Mouse (Mus musculus) liver, embryonic 14.5 days (tissue): ENCODE results near the gene Gm10277. TPM values are rescaled to one million over a fixed set of nuclear protein-coding genes. Genes with fewer than 3 reads are reported as not detected.
A peak's percentile ranks its signal among the peaks of the same experiment; 100 is the strongest.

ENCODE experiments used
- ATAC-seq: fragments of 200-750 bp; cut with Nextera tagmentation; 2 replicates; pipeline ENCODE4 v1.8.0; 2017; ENCODE audit warnings: moderate number of reproducible peaks, mild to moderate bottlenecking, moderate library complexity; ENCODE audit not compliant: insufficient read depth
- DNase-seq, 3 experiments: peaks; one replicate each; pipeline ENCODE4 v3.0.0-alpha.2; 2012 to 2013; ENCODE audit warnings: low read depth in 3 of 3, low spot score in 3 of 3
- H3K27ac ChIP-seq: fragments of 300-500 bp; sonication (generic); 2 replicates; pipeline ENCODE4 v1.5.1; 2014; ENCODE audit warnings: moderate library complexity, mild to moderate bottlenecking, control low read depth, inconsistent platforms
- H3K27me3 ChIP-seq: fragments of 300-500 bp; sonication (generic); 2 replicates; pipeline ENCODE4 v1.6.1; 2014; ENCODE audit warnings: mild to moderate bottlenecking, low read length, moderate library complexity; ENCODE audit not compliant: control insufficient read depth, insufficient read depth
- H3K36me3 ChIP-seq: fragments of 300-500 bp; sonication (generic); replicated peaks from 2 replicates; pipeline ENCODE4 v1.6.1; 2014; ENCODE audit warnings: low read depth; ENCODE audit not compliant: control insufficient read depth, insufficient read depth
- H3K4me1 ChIP-seq, 2 experiments: fragments of 200-500 bp in 1 of 2; fragments of 300-500 bp in 1 of 2; sonication (generic) in 1 of 2; replicated peaks; 2 replicates each; pipeline ENCODE4 v1.6.1; 2012 to 2014; ENCODE audit warnings: antibody characterized with exemption in 1 of 2, inconsistent platforms in 1 of 2, low read length in 1 of 2; ENCODE audit not compliant: control insufficient read depth in 2 of 2, insufficient read depth in 2 of 2
- H3K4me2 ChIP-seq: fragments of 300-500 bp; sonication (generic); 2 replicates; pipeline ENCODE4 v1.6.1; 2014; ENCODE audit warnings: low read depth, mild to moderate bottlenecking, control low read depth, moderate library complexity
- H3K4me3 ChIP-seq, 2 experiments: fragments of 200-500 bp in 1 of 2; fragments of 300-500 bp in 1 of 2; sonication (generic) in 1 of 2; 2 replicates each; pipeline ENCODE4 v1.5.1; 2012 to 2014; ENCODE audit warnings: low read depth in 2 of 2, low read length in 2 of 2, mild to moderate bottlenecking in 2 of 2, control low read depth in 1 of 2, inconsistent platforms in 1 of 2, moderate library complexity in 1 of 2; ENCODE audit not compliant: insufficient read depth in 1 of 2
- H3K9ac ChIP-seq: fragments of 300-500 bp; sonication (generic); replicated peaks from 2 replicates; pipeline ENCODE4 v1.6.1; 2014; ENCODE audit warnings: mild to moderate bottlenecking, control low read depth, moderate library complexity
- H3K9me3 ChIP-seq: fragments of 300-500 bp; sonication (generic); 2 replicates; pipeline ENCODE4 v1.6.1; 2016; ENCODE audit warnings: low read length, mixed read lengths; ENCODE audit not compliant: control insufficient read depth
- CTCF ChIP-seq: IDR thresholded peaks from 2 replicates; pipeline ENCODE4 v1.5.1; 2016; ENCODE audit warnings: antibody characterized with exemption, low read depth, control low read depth
- EP300 ChIP-seq: IDR thresholded peaks from 2 replicates; pipeline ENCODE4 v1.6.1; 2016; ENCODE audit warnings: antibody characterized with exemption, low read depth
- WGBS: fragments of 180-500 bp; shearing (Covaris S2); extraction: QIAGEN DNeasy Blood & Tissue Kit; methylation state at CpG from one replicate; pipeline ENCODE4 v1.1.7; 2014; ENCODE audit not compliant: insufficient replicate concordance; 5-methylcytosine and 5-hydroxymethylcytosine counted together
- polyA plus RNA-seq, 2 experiments: library from polyadenylated mRNA; depleted of rRNA in 1 of 2; stranded (reverse) in 1 of 2; unstranded in 1 of 2; fragments of >200 nt; fragmentation: Nextera tagmentation in 1 of 2; extraction: Ambion mirVana in 1 of 2; gene quantifications; 2 replicates each; pipeline versions ENCODE4 v1.2.1 to v1.2.3; 2012 to 2014

Gm10277 gene
- polyA plus RNA-seq, 2 experiments: 0.18 TPM; not detected in 1

DNA sequence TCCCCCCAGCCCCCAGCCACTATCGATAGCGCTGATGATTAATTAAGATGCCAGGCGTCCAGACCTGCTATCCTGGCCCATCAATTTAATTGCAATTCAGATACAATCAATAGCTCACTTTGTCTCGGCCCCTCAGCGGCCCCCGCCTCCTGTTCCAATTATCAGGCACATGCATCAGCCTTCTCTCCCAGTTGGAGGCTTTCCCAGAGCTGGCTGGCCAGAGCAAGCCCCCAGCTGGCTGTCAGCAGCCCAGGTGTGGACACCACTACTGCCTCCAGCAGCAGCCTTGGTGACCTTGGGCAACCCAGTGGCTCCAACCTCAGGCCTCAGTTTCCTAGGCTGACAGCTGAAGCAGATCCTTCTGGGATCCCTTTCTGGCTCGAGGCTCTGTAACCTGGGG is 43.3 kb upstream of the Gm10277 start:
- ATAC-seq (no peak), DNase-seq (no peak)
- Histone ChIP-seq H3K36me3 (peaks cover 24% of the 10 kb centered on the region), H3K4me2 (no peak overlapping the region), H3K27me3 (no peaks in the 10 kb centered on the region), H3K4me3 (no peak overlapping the region), H3K9ac (no peak overlapping the region), H3K27ac (no peak overlapping the region), H3K4me1 (no peaks in the 10 kb centered on the region), H3K9me3 (no peaks in the 10 kb centered on the region)
- TF ChIP-seq CTCF (no peak), EP300 (no peak)
- WGBS: 75% methylated on average over 7 of the region's 7 CpGs

DNA sequence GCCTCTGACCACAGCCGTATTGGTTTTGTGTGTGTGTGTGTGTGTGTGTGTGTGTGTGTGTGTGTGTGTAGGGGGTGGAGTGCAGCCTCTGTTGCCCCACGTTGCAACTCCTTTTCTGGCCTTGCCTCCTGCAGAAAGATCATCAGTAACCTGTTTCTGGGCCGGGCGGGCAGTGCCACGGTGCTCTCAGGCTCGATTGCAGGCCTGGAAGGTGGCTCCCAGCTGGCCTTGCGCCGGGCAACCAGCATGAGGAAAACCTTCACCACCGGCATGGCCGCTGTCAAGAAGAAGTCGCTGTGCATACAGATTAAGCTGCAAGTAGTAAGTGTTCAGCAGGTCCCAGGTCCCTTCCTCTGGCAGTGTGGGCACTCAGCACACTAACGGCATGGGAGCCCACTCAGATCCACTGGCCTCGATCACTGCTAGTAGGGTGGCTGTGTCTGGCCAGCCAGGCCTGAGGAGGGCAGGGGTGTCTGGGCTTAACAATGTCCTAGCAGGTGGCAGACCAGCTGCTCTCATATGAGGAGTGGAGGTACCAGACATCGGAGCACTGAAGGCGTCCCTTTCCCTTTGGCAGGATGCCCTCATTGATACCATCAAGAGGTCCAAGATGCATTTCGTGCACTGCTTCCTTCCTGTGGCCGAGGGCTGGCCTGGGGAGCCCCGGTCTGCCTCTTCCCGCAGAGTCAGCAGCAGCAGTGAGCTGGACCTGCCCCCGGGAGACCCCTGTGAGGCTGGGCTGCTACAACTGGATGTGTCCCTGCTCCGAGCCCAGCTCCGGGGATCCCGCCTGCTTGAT is 41.7 kb upstream of the Gm10277 start:
- Histone ChIP-seq H3K36me3 (peaks cover 21% of the 10 kb centered on the region), H3K27me3 (no peaks in the 10 kb centered on the region), H3K27ac (no peak overlapping the region), H3K4me2 (no peak overlapping the region), H3K4me3 (no peak overlapping the region), H3K9ac (no peak overlapping the region), H3K9me3 (no peaks in the 10 kb centered on the region), H3K4me1 (no peaks in the 10 kb centered on the region)
- WGBS: 80% methylated on average over 23 of the region's 23 CpGs
- no peak for TF ChIP-seq CTCF
- TF ChIP-seq EP300: no peak
- ATAC-seq (no peak), DNase-seq (no peak)

DNA sequence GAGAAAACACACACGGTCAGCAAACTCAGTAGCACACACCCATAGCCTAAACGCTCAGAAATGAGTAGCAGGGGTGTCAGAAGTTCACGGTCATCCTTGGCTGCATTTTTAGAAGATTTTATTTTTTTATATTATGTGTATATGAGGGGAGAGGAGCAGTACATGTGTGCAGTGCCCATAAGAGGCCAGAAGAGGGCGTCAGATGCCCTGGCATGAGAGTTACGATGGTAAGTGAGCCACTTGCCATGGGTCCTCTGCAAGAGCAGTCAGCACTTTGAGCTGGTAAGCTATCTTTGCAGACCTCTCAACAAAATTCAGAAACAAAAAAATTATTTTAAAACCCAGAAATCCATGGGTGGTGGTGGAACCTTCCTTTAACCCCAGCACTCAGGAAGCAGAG is 40.6 kb upstream of the Gm10277 start:
- no peak for ATAC-seq
- no peak for DNase-seq
- peak; percentile 33; the same call in 1 of the 2 replicates for TF ChIP-seq CTCF
- no peak for TF ChIP-seq EP300
- Histone ChIP-seq H3K4me3 (no peak overlapping the region), H3K36me3 (peaks cover 23% of the 10 kb centered on the region), H3K4me2 (no peak overlapping the region), H3K9ac (no peak overlapping the region), H3K27me3 (no peaks in the 10 kb centered on the region), H3K27ac (no peak overlapping the region), H3K9me3 (no peaks in the 10 kb centered on the region), H3K4me1 (no peaks in the 10 kb centered on the region)
- 79% methylated on average over 5 of the region's 5 CpGs for WGBS

DNA sequence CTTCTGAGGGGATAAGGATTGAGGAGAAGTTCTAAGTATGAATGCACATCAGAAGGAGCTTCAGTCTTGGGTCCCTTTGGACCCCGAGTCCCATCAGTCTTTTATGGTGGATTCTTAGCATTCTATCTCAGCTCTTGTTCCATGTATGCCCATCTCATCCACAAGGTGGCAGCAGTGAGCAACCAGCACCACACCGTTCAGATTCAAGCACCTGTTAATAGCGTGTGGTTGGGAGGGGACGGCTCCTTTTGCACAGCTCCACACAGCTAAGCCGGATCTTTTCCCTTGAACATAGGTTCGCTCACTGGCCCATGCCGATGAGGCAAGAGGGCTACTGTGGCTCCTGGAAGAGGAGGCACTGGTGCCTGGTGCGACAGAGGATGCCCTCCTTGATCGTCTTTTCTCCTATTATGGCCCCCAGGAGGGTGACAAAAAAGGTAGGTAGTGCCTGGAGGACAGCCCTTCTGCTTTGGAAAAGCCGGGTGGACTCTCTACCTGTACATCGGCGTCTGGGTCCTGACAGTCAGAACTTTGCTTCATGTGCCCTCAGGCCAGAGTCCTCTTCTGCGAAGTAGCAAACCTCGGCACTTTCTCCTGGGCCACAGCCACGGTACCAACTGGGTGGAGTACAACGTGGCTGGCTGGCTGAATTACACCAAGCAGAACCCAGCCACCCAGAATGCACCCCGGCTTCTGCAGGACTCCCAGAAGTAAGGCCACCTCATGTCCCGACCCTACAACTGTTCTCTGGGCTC is 39.9 kb upstream of the Gm10277 start:
- no peak for ATAC-seq
- Histone ChIP-seq H3K4me3 (no peak overlapping the region), H3K4me1 (no peaks in the 10 kb centered on the region), H3K4me2 (no peak overlapping the region), H3K27me3 (no peaks in the 10 kb centered on the region), H3K9me3 (no peaks in the 10 kb centered on the region), H3K27ac (no peak overlapping the region), H3K9ac (no peak overlapping the region), H3K36me3 (peaks cover 21% of the 10 kb centered on the region)
- WGBS: 67% methylated on average over 18 of the region's 18 CpGs
- peak; percentile 99 for TF ChIP-seq CTCF
- TF ChIP-seq EP300: no peak
- peak; percentile 40 to 53 (median 52) for DNase-seq

DNA sequence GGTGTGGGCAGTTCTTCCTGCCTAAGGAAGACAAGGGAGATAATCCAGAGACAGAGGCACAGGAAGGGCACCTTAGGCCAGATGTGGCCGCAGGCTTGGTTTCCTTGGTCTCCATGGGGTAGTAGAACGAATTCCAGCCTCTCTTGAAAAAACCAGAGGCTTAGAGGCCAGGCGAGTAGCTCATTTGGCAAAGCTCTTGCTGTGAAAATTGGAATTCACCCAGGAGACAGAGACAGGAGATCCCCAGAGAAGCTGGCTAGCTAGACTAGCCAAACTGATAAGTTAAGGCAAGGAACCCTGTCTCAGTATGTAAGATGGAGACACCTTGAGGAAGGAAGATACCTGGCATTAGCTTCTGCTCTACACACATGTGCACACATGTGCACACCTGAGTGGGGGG is 38.8 kb upstream of the Gm10277 start:
- ATAC-seq (no peak), DNase-seq (no peak)
- H3K9ac ChIP-seq: no peak overlapping the region
- no peaks in the 10 kb centered on the region for H3K27me3 ChIP-seq
- H3K4me1 ChIP-seq: no peaks in the 10 kb centered on the region
- no peak overlapping the region for H3K4me2 ChIP-seq
- peaks cover 19% of the 10 kb centered on the region for H3K36me3 ChIP-seq
- H3K9me3 ChIP-seq: no peaks in the 10 kb centered on the region
- H3K4me3 ChIP-seq: no peak overlapping the region
- no peak for TF ChIP-seq CTCF
- no peak for TF ChIP-seq EP300
- no peak overlapping the region for H3K27ac ChIP-seq
- 81% methylated on average over 3 of the region's 3 CpGs for WGBS
